Mouse (Mus musculus) embryonic facial prominence, embryonic 12.5 days (tissue): ENCODE measurements at regions not wholly inside any gene's neighbourhood (a gene's known extent, or its start where the extent isn't known, plus 50 kb on each side); places are given as distances from the start of the nearest gene placed in this dataset.

Experiments
- ATAC-seq: fragments of 200-750 bp; cut with Nextera tagmentation; 2 replicates; pipeline ENCODE4 v1.8.0; 2017; ENCODE audit not compliant: insufficient number of reproducible peaks, insufficient read depth, low FRiP score, low TSS enrichment
- H3K27ac ChIP-seq: fragments of 300-500 bp; sonication (generic); 2 replicates; pipeline ENCODE4 v1.5.1; 2016; ENCODE audit warnings: mild to moderate bottlenecking
- H3K27me3 ChIP-seq: fragments of 300-500 bp; sonication (generic); 2 replicates; pipeline ENCODE4 v1.6.1; 2016; ENCODE audit warnings: mild to moderate bottlenecking, moderate library complexity
- H3K36me3 ChIP-seq: fragments of 300-500 bp; sonication (generic); 2 replicates; pipeline ENCODE4 v1.6.1; 2016; ENCODE audit warnings: mild to moderate bottlenecking
- H3K4me1 ChIP-seq: fragments of 300-500 bp; sonication (generic); 2 replicates; pipeline ENCODE4 v1.6.1; 2016
- H3K4me2 ChIP-seq: fragments of 300-500 bp; sonication (generic); replicated peaks from 2 replicates; pipeline ENCODE4 v1.6.1; 2016; ENCODE audit warnings: mild to moderate bottlenecking, moderate library complexity
- H3K4me3 ChIP-seq: fragments of 300-500 bp; sonication (generic); 2 replicates; pipeline ENCODE4 v1.5.1; 2016; ENCODE audit warnings: mild to moderate bottlenecking
- H3K9ac ChIP-seq: fragments of 300-500 bp; sonication (generic); 2 replicates; pipeline ENCODE4 v1.6.1; 2016; ENCODE audit warnings: mild to moderate bottlenecking, moderate library complexity
- H3K9me3 ChIP-seq: fragments of 300-500 bp; sonication (generic); 2 replicates; pipeline ENCODE4 v1.6.1; 2016; ENCODE audit warnings: mild to moderate bottlenecking, moderate library complexity
- whole genome bisulfite sequencing: fragments of 180-500 bp; shearing (Covaris S2); methylation state at CpG from one replicate; pipeline ENCODE4 v1.1.7; 2016; 5-methylcytosine and 5-hydroxymethylcytosine counted together

DNA sequence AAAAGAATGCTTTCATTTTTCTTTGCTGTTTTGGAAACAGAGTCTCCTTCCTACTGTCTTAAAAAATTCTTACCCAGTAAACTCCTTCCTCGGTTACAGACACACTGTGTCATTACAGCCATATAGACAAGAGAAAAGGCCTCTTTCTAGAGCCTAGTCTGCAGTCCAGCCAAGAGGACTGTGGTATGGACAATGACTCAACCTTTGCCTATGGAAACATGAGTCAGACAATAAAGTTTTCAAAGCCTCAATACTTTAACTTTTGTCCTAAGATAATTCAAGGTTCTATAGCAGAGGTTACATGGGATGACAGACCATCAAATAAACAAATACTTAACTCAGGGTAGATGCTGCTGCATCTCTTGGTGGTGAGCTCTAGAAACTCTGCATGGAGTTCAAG, 339.4 kb upstream of the Sox9 start:
- Histone ChIP-seq H3K36me3 (no peaks in the 10 kb centered on the region), H3K4me1 (no peaks in the 10 kb centered on the region), H3K4me3 (no peak overlapping the region), H3K9ac (no peak overlapping the region), H3K9me3 (no peaks in the 10 kb centered on the region), H3K4me2 (no peak overlapping the region), H3K27me3 (no peaks in the 10 kb centered on the region), H3K27ac (no peak overlapping the region)
- 91% methylated on average over 1 of the region's 1 CpGs for WGBS
- ATAC-seq: no peak

- no peak for ATAC-seq
- H3K27me3 ChIP-seq: no peaks in the 10 kb centered on the region
- H3K36me3 ChIP-seq: no peaks in the 10 kb centered on the region
- no peak overlapping the region for H3K4me3 ChIP-seq
- no peaks in the 10 kb centered on the region for H3K4me1 ChIP-seq
- H3K9me3 ChIP-seq: no peaks in the 10 kb centered on the region
- H3K9ac ChIP-seq: no peak overlapping the region
- WGBS: 87% methylated on average over 4 of the region's 4 CpGs
- no peak overlapping the region for H3K4me2 ChIP-seq
- no peak overlapping the region for H3K27ac ChIP-seq
Observed at GRCm38 (mm10) chr11:112443890-112444289, 338.1 kb upstream of the Sox9 start.

GRCm38 (mm10) chr11:112449632-112450031, 332.4 kb upstream of the Sox9 start:
- H3K9me3 ChIP-seq: no peaks in the 10 kb centered on the region
- no peak for ATAC-seq
- no peak overlapping the region for H3K9ac ChIP-seq
- H3K27me3 ChIP-seq: no peaks in the 10 kb centered on the region
- no peak overlapping the region for H3K4me2 ChIP-seq
- H3K4me1 ChIP-seq: peaks cover 12% of the 10 kb centered on the region
- 27% methylated on average over 5 of the region's 5 CpGs for WGBS
- H3K36me3 ChIP-seq: no peaks in the 10 kb centered on the region
- no peak overlapping the region for H3K4me3 ChIP-seq
- no peak overlapping the region for H3K27ac ChIP-seq

- Histone ChIP-seq H3K4me1 (peaks cover 12% of the 10 kb centered on the region), H3K27me3 (no peaks in the 10 kb centered on the region), H3K4me2 (no peak overlapping the region), H3K4me3 (no peak overlapping the region), H3K27ac (no peak overlapping the region), H3K36me3 (no peaks in the 10 kb centered on the region), H3K9ac (no peak overlapping the region), H3K9me3 (no peaks in the 10 kb centered on the region)
- ATAC-seq: no peak
- 27% methylated on average over 6 of the region's 6 CpGs for WGBS
Observed at GRCm38 (mm10) chr11:112450227-112450626, 331.8 kb upstream of the Sox9 start.

DNA sequence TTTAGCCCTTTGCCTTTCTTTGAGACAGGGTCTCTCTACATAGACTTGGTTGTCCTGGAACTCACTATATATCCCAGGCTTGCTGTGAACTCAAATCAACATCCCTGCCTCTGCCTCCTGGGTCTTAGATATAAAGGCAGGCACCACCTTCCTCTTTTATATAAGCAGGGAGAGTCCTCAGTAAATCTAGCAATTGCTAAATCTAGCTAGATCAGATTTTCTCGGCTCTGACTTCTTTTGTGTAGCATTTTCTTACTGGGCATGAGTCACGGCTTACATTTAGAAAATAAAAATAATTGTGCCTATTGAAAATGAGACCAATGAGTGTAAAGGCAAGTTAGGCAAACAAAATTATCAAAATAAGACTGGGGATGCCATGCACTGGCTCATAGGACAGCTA, 323.9 kb upstream of the Sox9 start:
- no peaks in the 10 kb centered on the region for H3K36me3 ChIP-seq
- H3K9me3 ChIP-seq: no peaks in the 10 kb centered on the region
- no peak overlapping the region for H3K9ac ChIP-seq
- no peak overlapping the region for H3K4me3 ChIP-seq
- no peak for ATAC-seq
- H3K4me1 ChIP-seq: peaks cover 3% of the 10 kb centered on the region; the same call in 1 of the 2 replicates
- no peak overlapping the region for H3K27ac ChIP-seq
- no peak overlapping the region for H3K4me2 ChIP-seq
- WGBS: 78% methylated on average over 2 of the region's 2 CpGs
- no peaks in the 10 kb centered on the region for H3K27me3 ChIP-seq

- Histone ChIP-seq H3K36me3 (no peaks in the 10 kb centered on the region), H3K27ac (no peak overlapping the region), H3K27me3 (no peaks in the 10 kb centered on the region), H3K9ac (no peak overlapping the region), H3K4me1 (peaks cover 3% of the 10 kb centered on the region; the same call in 1 of the 2 replicates), H3K9me3 (no peaks in the 10 kb centered on the region), H3K4me2 (no peak overlapping the region), H3K4me3 (no peak overlapping the region)
- no peak for ATAC-seq
- WGBS: 62% methylated on average over 1 of the region's 1 CpGs
Observed at GRCm38 (mm10) chr11:112463121-112463520, 318.9 kb upstream of the Sox9 start.

- Histone ChIP-seq H3K27ac (no peak overlapping the region), H3K4me3 (no peak overlapping the region), H3K4me1 (peaks cover 3% of the 10 kb centered on the region; the same call in 1 of the 2 replicates), H3K9me3 (no peaks in the 10 kb centered on the region), H3K9ac (no peak overlapping the region), H3K36me3 (no peaks in the 10 kb centered on the region), H3K4me2 (no peak overlapping the region), H3K27me3 (no peaks in the 10 kb centered on the region)
- ATAC-seq: no peak
- WGBS: 88% methylated on average over 4 of the region's 4 CpGs
Observed at GRCm38 (mm10) chr11:112464386-112464785, 317.6 kb upstream of the Sox9 start.

- no peaks in the 10 kb centered on the region for H3K4me1 ChIP-seq
Observed at GRCm38 (mm10) chr11:112470336-112470735, 311.7 kb upstream of the Sox9 start.

DNA sequence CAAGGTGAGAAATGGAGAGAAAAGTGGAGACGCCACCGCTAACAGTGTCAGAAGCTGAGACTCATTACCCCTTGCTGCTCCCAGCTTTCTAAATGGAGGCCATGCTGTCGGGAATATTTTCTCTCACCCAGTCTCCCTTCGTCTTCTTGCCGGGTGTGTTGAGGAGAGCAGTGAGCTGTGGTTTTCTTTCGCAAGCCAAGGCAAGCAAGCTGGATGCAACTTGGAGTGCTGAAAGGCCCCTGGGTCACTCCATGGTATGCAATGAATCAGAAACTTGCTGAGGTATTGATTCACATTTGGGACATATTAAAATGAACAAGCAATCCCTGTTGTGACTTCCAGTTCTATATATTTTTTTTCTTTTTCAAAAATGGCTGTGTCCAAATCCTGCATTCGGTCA, 308.8 kb upstream of the Sox9 start:
- WGBS: 76% methylated on average over 7 of the region's 7 CpGs
- no peak overlapping the region for H3K4me3 ChIP-seq
- H3K4me1 ChIP-seq: no peaks in the 10 kb centered on the region
- H3K27me3 ChIP-seq: no peaks in the 10 kb centered on the region
- H3K27ac ChIP-seq: no peak overlapping the region
- H3K9ac ChIP-seq: no peak overlapping the region
- no peaks in the 10 kb centered on the region for H3K9me3 ChIP-seq
- no peaks in the 10 kb centered on the region for H3K36me3 ChIP-seq
- H3K4me2 ChIP-seq: no peak overlapping the region
- no peak for ATAC-seq

More at GRCm38 (mm10) chr11:112470336-112470735, 311.7 kb upstream of the Sox9 start:
- Histone ChIP-seq H3K4me2 (no peak overlapping the region), H3K4me3 (no peak overlapping the region), H3K9me3 (no peaks in the 10 kb centered on the region), H3K27me3 (no peaks in the 10 kb centered on the region), H3K36me3 (no peaks in the 10 kb centered on the region), H3K27ac (no peak overlapping the region), H3K9ac (no peak overlapping the region)
- WGBS: 33% methylated on average over 3 of the region's 3 CpGs
- no peak for ATAC-seq

GRCm38 (mm10) chr11:112473681-112474080, 308.3 kb upstream of the Sox9 start:
- Histone ChIP-seq H3K4me1 (no peaks in the 10 kb centered on the region), H3K27ac (no peak overlapping the region), H3K9ac (no peak overlapping the region), H3K27me3 (no peaks in the 10 kb centered on the region), H3K36me3 (no peaks in the 10 kb centered on the region), H3K9me3 (no peaks in the 10 kb centered on the region), H3K4me2 (no peak overlapping the region), H3K4me3 (no peak overlapping the region)
- WGBS: 74% methylated on average over 6 of the region's 6 CpGs
- ATAC-seq: no peak

GRCm38 (mm10) chr11:112480360-112480759, 301.7 kb upstream of the Sox9 start:
- Histone ChIP-seq H3K4me1 (no peaks in the 10 kb centered on the region), H3K36me3 (no peaks in the 10 kb centered on the region), H3K9me3 (no peaks in the 10 kb centered on the region), H3K27me3 (no peaks in the 10 kb centered on the region), H3K4me3 (no peak overlapping the region), H3K27ac (no peak overlapping the region), H3K4me2 (no peak overlapping the region; the same call in 1 of the 2 replicates), H3K9ac (no peak overlapping the region)
- WGBS: 74% methylated on average over 11 of the region's 11 CpGs
- no peak for ATAC-seq

DNA sequence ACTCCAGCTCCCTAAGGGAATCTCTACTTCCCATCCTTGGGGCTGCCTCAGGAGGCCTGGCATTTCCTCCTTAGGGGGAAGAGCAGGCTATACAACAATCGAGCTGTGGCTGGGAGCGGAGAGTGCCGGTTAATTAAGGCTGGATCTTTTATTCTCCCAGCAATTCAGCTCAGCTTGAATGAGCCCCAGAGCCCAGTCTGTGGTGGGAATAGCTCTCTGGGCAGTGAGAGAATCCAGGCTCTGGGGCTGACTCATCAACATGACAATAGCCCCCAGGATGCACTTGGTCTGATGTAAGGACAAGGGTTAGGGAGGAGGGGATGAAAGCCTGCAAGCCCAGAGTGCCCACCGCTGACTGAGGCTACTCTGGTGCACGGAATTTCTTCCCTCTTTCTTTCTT, 280.2 kb upstream of the Sox9 start:
- Histone ChIP-seq H3K4me3 (no peak overlapping the region), H3K4me2 (no peak overlapping the region), H3K27me3 (no peaks in the 10 kb centered on the region), H3K9ac (no peak overlapping the region), H3K36me3 (no peaks in the 10 kb centered on the region), H3K4me1 (peaks cover 10% of the 10 kb centered on the region), H3K27ac (no peak overlapping the region), H3K9me3 (no peaks in the 10 kb centered on the region)
- WGBS: 12% methylated on average over 5 of the region's 5 CpGs
- ATAC-seq: peak; percentile 85

DNA sequence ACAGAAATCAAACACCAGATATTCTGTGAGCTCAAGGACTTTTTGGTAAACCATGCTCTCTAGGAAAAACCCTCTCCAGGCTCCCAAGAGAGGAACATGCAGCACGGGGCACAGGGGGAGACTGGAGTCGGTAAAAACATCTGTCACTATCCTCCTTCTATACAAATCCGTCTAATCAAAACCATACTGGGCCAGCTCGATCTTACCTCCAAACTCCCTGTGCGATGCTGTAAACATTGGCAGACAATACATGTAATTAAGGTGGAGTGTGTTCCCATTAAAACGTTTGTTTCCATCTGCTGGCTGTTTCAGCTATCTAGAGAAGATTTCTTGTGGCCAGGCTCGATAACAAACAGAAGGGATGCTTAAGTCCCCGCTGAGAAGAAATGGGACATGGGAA, 262.9 kb upstream of the Sox9 start:
- H3K4me2 ChIP-seq: no peak overlapping the region
- H3K27ac ChIP-seq: no peak overlapping the region
- no peak for ATAC-seq
- H3K27me3 ChIP-seq: no peaks in the 10 kb centered on the region
- no peak overlapping the region for H3K4me3 ChIP-seq
- peaks cover 6% of the 10 kb centered on the region; the same call in 1 of the 2 replicates for H3K4me1 ChIP-seq
- H3K36me3 ChIP-seq: no peaks in the 10 kb centered on the region
- WGBS: 27% methylated on average over 8 of the region's 8 CpGs
- no peaks in the 10 kb centered on the region for H3K9me3 ChIP-seq
- no peak overlapping the region for H3K9ac ChIP-seq
